Mouse (Mus musculus) mouse trophoblast stem cell (cell line): ENCODE results near the gene Sez6l.

ENCODE experiments used
- in situ Hi-C, 2 experiments: fragments of 300-500 bp; cut with MseI, MboI; formaldehyde crosslinking; loops; 2 replicates in 1 of 2; 3 replicates in 1 of 2; pipeline ENCODE4 v1.15.1; 2025

Gene Sez6l

DNA sequence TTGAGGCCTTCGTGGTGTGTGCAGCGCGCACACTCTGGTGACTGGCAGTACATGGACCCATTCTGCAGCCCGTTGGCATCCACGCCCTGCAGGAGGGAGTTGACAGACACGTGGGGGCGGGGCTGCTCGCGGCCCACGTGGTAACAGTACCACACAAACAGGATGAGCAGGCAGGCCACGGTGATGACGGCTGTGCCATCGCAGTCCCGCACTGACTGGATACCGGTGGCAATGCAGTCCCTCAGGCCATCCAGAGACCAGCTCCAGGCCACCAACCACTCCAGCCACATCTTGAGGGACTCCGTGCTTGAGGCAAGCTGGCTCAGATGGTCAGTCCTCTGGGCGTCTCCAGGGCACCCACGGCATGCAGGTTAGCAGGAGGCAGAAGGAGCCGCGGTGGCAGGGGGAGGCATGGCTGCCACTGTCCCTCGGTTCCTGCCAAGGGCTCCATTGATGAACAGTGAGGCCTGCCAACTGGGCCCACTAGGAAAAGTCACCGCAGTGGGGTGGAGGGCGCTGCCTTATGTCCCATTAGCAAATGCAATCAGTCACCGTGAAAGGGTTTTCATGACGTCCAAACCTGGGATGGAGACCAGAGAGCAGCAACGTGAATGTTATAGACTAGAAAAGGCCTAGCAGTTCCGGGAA, 185.2 kb downstream of the Sez6l start:
- in situ Hi-C loops = no loop called here

DNA sequence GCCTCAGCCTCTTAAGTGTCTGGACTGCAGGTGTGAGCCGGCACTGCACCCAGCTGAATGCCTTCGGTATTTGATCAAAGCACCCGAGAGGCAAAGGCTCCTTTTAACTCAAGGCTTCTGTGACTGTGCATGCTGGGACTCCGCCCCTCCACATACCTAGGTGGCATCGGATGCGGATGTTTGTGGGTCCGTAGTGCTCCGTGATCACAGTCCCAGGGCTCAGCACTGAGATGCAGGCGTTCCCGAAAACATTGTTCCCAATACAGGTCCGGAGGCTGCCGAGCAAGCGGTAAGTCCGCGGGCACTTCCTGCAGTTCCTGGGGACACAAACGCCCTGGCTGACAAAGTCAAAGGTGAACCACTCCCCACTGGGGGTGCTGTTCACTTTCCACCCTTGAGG, 186.0 kb downstream of the Sez6l start:
- in situ Hi-C loops = no loop called here

DNA sequence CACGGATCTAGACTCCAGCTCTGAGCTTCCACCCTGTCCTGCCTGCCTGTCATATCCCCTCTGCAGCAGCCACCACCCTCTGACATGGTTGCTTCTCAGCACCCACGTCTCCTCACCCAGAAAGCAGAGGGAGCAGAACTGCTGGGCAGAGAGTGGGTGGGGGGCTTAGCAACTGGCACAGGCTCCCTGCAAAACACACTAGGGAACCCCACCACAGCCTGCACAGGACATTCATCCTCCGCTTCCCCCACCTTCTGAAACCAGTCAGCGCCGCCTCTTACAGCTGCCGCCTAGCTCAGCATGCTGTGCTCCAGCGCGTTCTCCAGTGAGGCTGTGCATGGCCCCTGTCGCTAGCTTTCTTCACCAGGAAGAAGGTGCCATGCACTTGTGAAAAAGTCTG, 187.6 kb downstream of the Sez6l start:
- in situ Hi-C loops = no loop called here

DNA sequence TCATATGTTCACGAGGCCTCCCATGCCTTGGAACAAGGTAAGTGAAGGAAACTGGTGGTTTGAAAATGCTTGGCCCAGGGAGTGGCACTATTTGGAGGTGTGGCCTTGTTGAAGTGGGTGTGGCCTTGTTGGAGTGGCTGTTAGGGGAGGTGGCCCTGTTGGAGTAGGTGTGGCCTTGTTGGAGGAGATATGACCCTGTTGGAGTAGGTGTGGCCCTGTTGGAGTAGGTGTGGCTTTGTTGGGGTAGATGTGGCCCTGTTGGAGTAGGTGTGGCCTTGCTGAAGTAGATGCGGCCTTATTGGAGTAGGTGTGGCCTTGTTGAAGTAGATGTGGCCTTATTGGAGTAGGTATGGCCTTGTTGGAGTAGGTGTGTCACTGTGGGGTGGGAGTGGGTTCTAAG, 191.0 kb downstream of the Sez6l start:
- in situ Hi-C loops = no loop called here

DNA sequence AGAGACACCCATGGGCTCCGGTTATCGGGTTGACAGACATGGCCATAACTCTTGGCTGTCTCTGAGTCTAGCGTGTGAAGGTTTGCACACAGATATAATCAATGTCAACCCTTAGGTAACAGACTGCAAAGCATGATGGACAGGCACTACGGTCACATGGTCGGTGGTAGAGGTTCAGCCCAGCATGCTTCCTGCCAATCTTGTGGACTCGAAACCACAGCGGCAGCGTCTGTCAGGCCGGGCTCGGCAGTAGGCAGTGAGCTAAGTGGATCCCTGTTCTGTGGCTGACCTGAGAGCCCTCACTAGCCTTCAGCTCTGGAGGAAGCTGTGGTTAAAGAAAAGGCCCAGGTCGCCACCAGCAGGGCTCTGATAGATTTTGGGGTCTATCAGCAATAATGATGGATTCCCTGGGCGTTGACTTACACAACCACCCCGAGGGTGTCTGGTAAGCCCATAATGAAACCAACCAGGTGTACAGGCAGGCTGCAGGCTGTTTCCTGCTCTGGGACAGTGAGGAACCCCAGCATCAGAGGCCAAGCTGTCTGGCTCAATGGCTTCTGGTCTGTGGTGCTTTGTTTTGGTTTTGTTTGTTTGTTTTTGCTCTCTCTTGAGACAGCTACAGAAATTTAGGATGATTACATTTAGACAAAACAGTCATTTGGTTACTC, 192.0 kb downstream of the Sez6l start:
- in situ Hi-C loops = no loop called here

DNA sequence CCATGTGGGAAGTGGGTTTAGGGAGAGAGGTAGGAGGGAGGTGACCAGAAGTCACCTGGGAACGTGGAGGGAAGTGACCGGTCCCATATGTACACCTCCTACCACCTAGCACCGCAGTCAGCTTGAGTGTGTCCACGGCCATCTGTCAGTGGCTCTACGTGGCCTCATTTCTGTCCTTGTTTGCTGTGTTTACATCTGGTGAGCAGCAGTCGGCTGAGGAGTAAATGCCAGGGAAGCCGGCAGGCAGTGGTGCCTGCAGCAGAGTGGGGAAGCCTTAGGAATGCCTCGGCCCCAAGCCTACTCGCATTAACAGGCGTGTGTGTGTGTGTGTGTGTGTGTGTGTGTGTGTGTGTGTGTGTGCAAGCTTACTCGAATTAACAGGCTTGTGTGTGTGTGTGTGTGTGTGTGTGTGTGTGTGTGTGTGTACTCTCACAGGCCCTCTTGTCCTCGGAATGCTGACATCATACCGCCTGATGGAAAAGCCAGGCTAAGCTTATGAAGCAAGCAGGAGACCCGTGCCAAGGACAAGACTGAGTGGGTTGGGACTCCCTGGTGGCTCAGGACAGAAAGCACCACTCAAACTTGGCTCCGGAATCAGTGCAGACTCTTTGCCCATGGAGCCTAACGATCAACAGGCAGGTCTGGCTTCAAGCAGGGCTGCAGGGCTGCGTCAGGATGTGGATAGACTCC, 194.2 kb downstream of the Sez6l start:
- in situ Hi-C loops = no loop called here

DNA sequence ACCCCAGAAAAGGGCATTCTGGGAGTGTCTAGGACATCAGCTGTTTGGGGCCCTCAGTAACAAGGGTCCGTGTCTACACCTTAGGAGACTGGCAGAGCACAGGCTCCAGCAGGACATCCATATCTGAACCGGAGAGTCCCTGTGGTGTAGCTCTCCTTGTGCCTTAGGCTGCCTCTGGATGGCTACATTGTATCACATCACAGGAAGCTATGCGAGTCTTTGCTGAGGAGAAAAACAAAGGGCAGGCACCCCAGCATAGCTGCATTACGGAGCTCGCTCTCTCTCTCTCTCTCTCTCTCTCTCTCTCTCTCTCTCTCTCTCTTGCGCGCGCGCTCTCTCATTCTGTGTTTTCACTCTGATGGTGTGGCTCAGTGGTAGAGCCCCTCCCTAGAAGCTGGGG, 194.9 kb downstream of the Sez6l start:
- in situ Hi-C loops = no loop called here

DNA sequence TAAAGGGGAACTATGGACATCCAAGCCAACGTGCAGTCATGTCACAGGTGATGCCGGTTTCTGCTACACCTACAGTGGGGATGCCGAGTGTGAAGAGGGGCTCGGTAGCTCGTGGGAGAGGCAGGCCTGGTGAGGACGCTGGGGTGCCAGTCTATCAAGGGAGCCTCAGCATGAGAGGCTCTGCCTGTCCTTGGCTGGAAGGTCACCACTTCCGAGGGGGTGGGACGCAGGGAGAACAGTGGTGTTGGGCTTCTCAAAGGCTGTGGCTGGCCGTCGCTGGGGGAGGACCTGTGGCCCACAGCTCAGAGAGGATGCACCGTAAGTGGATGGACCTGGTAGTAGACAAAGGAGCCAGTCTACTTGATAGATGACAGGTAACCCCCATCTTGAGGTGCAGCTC, 195.8 kb downstream of the Sez6l start:
- in situ Hi-C loops = no loop called here

DNA sequence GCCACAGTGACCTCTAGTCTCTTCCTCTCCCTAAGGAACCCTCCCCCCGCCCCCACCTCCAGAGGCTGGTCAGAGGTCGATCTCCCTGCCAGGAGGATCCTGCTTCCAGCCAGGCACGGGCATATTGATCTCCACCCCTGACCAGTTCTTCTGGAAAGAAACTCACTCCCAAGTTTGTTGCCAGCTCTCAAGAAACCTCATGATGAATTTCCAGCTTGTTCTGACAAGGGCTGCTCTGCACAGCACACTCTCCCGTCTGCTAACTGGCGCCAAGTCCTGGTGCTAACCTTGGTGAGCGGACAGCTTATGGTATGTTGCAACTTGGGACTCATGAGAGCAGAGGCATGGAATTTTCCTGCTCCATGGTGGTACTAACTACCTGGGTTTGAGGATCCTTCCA, 198.3 kb downstream of the Sez6l start:
- in situ Hi-C loops = no loop called here

DNA sequence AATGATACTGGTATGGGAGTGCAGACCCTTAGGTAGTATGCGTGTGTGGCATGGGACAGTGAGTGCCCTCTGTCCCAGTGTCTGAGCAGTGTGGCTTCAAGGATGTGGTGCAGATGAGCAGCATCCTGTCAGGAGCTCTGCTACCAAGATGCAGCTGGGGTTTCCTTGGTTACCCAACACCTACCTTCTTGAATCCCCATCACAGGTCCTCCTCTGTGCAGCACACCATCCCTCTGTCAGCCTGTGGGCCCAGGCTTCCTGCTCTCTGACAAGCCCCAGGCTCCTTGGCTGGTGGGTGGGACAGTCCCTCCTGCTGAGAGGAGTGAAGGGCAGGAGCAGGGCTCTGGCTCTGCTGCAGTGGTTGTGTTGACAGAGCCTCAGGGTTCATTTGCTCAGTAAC, 199.6 kb downstream of the Sez6l start:
- in situ Hi-C loops = no loop called here

DNA sequence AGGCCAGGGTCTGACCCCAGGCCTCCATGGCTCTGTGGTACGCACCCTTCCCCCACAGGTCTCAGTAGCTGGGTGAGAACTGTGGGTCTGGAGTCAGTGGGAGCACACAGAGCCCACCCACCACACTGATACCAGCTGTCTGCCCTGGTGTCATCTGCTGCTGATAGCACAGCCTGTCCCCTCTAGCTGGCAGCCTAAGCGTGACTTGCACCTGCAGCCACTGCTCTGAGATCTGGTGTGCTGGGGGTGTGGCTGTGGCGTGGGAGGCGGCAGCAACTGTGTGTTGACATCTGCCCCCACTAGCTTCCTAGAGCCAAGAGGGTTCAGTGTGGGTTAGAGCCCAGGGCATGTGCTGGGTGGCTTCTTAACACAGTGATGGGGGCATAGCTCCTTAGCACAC, 200.9 kb downstream of the Sez6l start:
- in situ Hi-C loops = no loop called here

DNA sequence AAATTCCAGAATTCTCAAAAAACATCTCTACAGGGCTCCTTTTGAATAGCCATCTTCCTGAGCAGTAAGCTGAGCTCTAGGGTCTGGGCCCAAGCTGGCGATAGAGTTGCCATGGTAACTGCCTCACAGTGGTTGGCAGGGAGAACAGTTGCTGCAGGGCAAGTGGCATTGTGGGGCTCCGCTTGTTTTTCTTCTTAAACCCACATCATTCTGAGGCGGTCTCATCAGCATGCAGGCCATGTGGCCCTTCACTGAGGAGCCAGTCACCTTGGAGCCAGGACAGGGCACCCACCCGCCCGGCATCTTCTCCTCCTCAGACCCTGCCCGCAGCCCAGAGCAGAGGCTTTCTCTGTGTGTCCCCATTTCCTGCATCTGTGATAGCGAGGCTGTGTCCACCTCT, 205.1 kb downstream of the Sez6l start:
- in situ Hi-C loops = no loop called here

DNA sequence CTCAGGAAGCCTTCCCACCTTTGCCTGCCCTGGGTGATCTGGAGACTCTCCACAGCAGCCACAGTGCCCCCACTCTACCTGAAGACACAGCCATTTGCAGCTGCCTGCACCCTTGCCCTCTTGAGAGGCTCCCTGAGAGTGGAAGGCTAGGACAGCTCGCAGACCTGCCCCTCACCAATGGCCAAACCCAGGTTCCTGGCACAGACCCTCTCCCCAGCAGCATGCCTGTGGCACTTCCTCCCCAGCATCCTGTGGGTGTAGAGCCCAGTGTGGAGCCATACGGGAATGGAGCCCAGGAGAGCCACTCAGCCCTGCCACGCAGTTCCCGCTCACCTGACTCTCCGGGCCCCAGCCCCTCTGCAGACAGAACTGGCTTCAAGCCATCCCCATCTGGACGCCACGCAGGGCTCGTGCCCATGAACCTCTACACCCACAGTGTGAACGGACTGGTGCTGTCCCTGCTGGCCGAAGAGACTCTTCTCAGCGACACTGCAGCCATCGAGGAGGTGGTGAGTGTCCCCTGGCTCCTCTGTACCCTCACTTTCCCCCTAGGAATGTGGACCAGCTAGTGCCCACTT, 206.7 kb downstream of the Sez6l start:
- in situ Hi-C loops = no loop called here

DNA sequence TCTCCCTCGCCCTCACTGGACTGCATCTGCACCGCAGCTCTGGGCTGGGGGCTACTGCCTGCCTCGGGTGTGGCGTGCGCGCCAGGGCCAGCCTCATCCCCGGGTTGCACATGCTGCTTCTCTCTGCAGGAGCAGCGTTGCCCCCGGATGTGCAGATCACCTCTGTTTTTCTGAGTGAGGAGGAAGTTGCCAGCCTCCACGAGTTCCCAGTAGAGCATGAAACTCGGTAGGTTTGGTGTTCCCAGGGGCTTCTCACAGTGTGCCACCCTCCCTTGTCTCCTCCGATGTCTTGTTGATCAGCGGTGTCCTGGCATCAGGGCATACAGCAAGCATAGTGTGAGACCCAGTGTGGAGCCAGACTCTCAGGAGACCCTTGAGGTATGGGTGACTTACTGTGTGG, 207.7 kb downstream of the Sez6l start:
- in situ Hi-C loops = no loop called here
